Mouse (Mus musculus) mature B cell (primary cell): ENCODE data around the gene Arid5b.

Experiments used
- in situ Hi-C: fragments of 300-500 bp; cut with MboI; formaldehyde crosslinking; loops from 2 replicates; pipeline ENCODE4 v1.14.3; 2019

Gene Arid5b

DNA sequence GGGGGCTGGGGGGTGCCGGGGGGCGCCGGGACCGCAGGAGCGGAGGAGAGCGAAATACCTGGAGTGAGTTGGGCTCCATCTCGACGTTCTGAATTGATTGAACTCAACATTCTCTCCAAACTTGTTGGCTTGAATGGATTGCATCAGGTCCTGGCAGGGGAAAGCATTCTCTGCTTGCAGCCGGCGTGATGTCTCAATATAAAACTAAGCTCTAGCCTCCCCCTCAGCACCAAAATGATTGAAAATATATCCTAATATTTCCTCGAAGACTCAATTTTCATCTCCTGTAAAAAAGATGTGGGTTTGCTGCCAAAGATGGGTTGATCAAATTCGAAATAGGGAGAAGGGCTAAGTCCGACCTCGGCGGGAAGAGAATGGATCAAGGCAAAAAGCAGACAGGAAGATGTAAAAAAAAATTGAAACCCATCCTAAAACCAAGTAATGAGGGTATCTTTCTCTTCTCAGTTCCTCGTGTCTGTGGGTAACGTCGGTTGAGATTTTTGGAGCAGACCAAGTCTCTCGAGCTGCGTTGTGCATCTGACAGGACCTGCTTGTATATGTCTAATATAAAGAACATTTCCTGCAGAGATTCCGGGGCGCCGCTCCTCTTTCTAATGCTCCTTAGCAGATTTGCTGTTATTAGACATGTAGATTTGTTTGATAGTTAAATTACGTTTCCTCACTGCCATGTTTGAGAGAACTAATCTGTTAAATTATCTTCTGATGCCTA is at the start of gene Arid5b:
Gene Arid5b, minus strand, starts transcription at position 109 of the 730 bp plus-strand sequence.
- in situ Hi-C loops, result no loop called here

DNA sequence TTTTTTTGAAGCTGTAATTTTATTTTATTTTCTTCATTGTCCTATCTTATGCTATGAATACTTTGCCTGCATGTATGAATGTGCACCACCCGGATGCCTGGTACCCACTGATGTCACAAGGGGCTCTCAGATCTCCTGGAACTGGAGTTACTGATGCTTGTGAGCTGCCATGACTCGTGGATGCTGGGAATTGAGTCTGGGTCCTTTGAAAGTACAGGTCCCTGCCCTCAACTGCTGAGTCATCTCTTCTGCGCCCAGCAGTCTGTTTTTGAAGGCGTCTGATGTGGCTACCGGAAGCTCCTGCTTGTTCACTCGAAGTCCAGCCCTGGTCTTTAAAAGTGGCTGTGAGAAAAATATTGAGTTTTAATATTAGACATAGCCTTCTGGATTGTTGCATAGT is 46.8 kb upstream of the Arid5b start:
- in situ Hi-C loops, result no loop called here

DNA sequence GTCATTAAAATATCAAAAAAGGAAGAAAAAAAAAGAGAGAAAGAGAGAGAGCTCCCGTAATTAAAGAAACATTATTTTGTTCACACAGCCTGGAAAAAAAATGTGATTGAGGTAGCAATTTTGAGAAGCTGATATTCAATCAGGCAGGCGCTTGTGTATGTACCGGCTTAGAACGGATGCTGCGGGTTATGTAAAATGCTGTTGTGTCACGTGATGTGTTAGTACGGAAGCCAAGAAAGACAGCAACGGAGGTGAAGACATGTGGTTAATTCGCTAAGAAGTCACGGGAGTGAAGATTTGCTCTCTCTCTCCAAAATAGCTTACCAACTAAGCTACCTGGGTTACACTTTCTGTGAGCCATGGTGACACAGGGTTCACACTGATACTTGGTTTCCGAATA is 45.5 kb upstream of the Arid5b start:
- in situ Hi-C loops, result no loop called here

DNA sequence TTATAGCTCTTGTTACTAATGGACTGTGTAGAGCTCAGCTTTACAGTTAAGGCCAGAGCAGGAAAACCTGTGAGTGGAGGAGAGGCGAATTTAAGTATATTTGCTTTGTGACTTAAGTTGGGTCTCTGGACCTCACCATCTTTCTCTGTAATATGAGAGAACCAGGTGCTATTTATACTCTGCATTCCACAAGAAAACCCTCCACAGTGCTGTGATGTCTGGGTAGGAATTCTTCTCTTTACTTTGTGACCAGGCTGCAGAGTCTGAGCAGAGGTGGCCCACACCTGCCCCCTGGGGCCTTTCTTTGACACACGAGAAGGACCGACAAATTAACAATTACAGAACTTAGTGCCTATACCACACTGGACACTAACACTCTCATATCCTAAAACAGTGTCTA is 44.6 kb upstream of the Arid5b start:
- in situ Hi-C loops, result no loop called here

DNA sequence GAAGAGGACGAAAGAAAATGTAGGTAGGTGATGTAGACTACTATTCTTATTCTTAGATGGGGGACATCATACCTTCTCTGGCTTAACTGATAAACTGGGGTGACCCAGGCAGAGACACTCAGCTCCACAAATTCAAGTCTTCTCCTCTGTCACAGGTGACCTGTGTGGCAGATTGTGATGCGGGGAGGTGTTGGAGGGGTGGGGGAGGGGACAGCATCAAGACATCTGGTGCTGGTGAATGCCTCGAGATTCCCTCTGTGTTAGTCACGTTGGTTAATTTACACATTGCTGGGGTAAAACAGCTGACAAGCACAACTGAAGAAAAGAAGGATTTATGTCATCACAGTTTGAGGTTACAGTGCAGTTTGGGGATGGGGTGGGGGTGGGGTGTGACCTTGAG is 42.4 kb upstream of the Arid5b start:
- in situ Hi-C loops, result no loop called here

DNA sequence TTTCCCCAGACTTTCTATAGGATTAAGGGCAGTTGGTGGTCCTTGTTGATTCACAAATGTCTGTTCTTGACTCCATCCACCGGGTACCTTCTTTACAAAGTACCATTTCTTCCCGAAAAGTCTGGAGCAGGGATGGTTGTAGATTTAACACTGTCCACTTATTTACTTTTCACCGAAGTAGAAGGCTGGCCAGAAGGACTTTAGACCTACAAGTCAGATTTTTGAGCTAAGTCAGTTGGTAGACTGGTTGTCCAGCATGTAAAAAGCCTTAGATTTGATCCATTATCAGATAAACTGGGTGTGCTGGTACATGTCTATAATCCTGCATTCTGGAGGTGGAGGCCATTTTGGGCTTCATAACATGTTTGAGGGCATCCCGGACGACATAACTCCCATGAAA is 42.0 kb upstream of the Arid5b start:
- in situ Hi-C loops, result no loop called here

DNA sequence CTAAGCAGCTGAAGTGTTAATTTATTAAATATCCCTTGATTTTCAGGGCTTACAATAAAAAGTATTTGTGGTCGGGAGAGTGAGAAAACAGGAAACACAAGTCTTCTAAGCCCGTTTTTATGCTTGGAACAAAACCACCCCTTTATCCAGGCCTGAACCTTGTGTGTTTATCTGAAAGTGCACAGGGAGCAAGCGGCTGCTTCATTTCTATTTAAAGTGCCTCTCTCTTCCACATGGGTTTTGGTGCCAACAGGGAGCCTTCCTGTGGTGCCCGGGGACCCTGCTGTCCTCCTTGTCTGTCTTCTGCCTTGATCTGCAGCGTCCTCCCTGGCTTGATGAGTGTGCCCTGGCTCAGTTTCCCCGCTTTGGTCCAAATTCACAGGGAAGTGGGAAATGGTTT is 40.9 kb upstream of the Arid5b start:
- in situ Hi-C loops, result no loop called here

DNA sequence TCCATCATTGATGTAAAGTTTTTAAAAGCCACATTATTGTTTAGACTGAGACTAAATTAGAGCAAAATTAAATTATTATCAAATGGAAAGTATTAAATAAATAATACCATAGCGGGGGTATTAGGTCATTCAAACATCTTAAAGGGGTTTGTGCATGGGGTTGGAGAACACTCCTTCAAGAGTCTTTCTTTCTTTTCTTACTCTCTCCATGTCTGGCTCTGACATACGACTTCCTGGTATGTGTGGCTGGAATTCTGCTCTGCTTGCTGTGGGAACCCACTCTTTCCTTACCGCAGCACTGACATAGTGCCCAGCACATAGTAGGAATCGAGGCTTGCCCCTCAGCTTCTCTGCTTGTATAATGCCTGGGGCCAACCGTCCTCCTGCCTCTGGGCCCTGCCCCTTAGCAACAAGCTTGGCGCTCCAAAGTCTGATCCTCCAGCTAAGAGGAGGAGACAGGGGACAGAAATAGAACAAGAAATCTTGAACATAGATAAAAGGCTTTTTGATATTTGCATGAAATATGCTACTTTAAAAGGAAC is 40.0 kb upstream of the Arid5b start:
- in situ Hi-C loops, result no loop called here

DNA sequence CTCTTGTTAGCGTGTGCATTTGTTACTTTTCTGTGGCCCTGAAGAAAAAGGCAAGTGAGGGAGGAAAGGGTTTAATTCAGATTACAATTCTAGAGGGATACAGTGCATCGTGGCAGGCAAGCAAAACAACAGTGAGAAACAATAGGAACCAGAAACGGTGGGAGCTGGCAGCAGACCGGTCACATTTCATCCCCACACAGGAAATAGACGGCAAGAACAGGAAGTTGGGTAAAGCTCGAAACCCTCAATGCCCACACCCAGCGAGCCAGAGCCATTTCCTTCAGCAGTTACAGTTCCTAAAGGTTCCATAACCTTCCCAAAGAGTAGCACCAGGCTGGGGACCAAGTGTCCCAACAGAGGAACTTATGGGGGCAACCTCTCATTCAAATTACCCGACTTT is 34.2 kb upstream of the Arid5b start:
- in situ Hi-C loops, result no loop called here

DNA sequence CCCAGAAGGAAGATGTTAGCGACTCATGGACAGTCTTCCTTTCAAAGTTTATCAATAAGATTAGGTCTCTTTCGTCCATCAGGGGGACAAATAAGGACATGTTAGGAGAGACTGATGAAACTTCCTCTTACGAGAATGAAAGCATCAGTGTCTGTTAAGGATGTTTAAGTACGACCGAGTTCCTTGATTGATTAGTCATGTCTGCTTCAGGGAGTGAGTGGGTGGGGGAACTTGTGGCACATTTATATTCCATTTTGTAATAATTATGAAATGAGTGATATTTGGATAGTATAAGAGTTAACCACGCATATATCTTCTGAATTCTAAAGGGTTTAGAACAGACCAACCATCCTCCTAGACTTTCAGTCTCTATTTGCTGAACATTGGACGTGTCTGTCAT is 22.5 kb upstream of the Arid5b start:
- in situ Hi-C loops, result no loop called here

DNA sequence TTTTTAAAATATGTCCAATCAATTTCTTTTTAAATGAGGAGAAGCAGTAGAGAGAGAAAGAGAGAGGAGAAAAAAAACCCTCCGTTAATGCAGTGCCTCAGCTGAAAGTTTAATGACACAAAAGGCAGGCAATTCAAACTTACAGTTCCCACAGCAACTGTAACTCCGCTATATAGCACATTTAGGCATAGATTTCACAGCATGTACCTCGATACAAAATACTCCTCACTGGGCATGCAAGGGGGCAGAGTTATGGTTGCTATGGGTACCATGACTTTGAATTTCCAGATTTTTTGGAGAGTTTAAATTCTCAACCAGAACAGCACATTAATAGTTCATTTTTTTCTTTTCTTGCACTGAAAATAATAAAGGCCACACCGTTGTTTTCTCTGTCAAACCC is 10.9 kb upstream of the Arid5b start:
- in situ Hi-C loops, result no loop called here

DNA sequence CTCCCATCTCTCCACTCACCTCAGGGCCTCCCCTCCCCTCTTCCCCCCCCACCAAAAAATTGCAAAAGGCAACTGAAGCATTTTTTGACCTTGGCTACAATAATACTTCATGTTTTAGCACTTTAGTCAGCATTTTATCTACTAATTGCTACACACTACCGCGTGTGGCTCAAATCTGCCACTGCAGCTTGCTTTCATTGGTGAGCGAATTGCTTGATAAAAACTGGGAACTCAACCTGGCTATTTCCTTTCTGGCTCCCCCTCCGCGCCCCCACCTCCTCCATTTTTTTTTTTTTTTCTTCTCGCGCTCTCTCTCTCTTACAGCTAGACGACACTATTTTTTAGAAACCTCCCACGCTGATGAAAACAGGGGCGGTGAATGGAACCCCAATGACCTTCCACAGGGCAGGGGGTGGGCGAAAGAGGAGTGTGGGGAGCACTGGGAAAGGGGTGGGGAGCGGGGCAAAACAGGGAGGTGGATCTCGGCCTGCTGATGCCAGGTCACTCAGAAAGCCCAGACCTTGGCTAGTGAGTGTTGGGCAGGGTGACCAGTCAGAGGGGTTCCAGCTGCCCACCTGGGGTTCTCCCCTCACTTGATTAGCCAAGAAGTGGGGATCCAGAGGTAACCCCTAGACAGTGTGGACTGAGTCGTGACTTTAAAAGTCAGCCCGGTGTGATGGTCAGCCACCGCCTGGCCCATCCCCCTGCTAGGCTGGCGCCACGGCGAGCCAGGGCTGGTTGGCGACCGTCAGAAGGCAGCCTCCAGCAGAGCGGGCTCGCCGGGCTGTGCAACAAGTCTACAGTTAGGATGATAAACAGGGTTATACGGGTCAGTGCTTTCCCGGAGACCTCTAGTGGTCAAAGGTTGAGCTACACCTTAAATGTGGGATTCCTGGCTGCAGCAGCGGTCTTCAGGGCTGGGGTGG is 4.2 kb upstream of the Arid5b start:
- in situ Hi-C loops, result no loop called here

DNA sequence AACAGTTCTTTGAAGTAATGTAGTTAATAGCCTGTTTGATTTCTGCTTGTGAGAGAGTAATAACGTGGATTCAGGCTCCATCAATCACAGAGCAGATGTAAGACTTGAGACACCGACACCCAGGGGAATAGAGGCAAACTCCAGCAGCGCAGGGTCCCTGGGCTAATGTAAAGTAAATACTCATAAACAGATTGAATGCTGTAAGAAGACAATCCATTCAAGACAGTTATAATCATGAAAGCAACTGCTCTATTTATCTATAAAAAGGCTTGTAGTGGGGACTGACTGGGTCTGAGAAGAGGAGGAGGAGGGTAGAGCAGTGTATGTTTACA is 3.2 kb upstream of the Arid5b start:
- in situ Hi-C loops, result no loop called here

DNA sequence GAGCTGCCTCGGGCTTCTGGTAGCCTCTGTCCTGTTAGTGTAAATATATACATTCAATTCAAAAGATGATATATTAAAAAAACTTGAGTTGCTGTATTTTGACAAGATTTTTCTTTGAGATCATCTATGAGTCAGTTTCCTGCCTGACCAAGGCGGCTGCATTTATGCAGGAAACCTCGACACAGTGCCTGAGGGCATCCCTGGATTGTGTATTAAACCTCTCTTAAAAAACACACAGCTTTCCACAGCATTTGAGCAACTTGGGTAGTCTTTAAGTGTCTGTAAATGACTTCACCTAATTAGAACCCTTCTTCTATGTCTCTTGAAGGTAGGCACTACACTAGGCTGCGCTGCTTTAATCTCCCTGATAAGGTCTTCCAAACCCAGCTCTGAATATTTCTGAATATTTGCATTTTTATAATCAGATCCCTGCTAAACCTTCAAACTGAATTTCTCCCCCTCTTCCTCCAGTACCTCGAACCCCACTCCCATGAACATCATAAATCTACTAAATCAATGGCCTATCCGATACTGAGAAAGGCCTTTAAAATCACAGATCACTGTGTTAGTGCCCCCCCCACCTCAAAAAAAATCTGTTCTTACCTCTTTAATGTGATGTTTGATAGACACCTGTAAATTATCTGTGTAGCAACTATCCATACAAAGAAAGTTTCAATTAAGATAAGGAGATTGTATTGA is 2.7 kb upstream of the Arid5b start:
- in situ Hi-C loops, result no loop called here

DNA sequence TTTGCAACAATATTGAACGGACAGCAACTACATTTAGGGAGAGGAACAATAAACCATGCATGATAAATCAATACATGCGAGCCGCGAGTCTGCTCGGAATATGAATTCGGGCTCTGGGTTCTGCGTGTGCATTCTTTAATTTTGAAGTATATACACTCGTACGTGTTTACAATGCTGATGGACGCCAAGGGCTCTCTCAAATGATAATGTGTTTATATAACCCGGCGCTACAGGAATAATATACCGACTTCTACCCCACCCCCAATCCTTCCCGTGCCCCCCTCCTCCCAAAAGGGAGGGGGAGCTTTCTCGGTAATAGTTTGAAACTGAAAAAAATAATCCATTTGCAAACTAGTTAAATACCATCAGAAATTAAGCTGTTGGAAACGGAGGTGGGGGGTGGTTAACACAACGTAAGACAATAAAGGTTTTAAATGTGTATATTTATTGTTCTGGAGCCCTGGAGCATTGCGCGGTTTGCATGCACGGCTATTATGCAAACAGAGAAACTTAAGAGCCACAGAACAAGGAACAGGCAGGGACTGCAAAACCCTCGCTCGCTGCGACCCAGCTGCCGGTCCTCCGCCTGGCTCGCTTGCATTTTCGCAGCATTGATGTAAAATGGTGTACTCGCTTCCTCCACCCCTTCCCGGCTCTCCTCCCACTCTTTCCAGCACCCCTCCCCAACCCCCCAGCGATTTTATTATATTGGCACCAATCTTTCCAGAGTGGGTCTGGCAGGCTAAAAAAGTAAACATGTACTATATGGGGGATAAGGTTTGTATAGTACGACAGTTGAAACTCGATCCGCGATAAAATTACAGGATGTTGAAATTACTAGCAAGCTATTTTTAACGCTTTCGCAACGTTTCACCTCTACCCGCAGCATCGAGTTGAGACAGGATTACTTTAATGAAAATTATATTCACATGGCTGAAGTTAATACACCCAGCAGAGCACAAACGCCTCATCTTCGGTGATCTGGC is 1.3 kb upstream of the Arid5b start:
- in situ Hi-C loops, result no loop called here

DNA sequence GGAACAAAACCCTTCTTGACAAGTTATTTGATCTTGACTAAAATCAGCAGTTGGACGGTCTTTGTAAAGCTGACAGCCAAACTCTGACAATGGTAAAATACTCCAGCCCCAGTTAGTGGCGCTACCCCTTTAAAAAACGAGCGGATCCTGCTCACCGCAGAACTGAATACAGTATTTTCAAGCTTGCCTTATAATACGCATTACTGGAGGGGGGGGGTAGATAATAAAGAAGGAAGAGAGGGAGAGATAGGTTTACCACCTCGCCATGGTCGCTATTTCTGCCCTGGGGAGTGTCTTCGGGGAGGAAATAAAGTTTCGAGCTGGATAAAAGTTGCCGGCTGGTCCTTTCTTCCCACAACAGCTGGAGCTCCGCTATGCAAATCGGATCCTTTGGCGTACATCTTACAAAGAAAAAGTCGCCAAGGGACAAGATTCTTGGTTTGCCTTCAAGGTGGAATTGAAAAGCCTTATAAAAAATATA is 829 bp downstream of the Arid5b start:
- in situ Hi-C loops, result no loop called here

DNA sequence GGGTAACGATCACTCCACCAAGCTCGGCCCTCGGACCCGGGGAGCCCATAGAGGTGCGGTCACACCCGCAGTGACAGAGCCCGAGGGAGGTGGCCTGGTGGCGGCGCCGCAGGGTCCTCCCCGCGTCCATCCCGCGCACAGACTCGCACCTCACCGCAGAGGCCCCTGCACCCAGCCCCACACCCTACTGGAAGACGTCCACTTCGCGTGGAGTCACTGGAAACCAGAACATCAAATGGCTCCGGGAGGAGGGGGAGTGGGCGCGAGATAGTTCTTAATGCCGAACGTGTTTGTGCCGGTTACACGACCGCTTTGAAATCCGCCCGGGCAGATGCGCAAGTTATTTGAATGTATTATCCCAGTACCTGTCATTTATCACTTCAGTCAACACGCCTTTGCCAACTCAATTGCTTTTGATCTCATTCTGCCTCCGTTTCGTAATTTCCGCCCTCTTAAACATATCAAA is 1.5 kb downstream of the Arid5b start:
- in situ Hi-C loops, result no loop called here

DNA sequence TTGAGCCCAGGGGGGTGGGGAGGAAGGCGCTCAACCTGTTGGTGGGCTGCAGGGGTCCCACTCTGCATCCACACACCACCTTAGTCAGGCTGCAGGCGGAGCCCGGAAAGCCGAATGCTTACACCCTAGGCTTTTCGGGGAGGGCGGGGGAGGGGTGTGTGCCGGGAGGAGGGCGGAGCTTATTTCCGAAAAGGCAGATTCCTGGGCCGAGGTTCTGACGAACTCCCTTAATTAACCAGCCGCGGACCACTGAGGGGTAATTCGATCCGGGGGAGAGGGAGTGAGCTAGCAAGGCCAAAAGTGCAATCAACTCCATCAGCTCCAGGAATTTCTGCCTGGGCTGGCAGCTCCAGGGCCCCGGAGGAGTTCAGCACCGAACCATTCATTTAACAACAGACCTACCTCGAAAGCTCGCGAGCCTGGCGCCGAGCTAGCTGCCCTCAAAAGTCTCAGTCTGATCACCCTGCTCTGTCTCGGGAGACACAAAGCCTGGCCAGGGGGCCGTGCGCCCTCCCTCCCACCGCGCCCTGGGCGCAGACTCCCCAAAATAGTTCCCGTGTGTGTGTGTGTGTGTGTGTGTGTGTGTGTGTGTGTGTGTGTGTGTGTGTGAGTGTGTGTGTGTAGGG is 2.1 kb downstream of the Arid5b start:
- in situ Hi-C loops, result no loop called here

DNA sequence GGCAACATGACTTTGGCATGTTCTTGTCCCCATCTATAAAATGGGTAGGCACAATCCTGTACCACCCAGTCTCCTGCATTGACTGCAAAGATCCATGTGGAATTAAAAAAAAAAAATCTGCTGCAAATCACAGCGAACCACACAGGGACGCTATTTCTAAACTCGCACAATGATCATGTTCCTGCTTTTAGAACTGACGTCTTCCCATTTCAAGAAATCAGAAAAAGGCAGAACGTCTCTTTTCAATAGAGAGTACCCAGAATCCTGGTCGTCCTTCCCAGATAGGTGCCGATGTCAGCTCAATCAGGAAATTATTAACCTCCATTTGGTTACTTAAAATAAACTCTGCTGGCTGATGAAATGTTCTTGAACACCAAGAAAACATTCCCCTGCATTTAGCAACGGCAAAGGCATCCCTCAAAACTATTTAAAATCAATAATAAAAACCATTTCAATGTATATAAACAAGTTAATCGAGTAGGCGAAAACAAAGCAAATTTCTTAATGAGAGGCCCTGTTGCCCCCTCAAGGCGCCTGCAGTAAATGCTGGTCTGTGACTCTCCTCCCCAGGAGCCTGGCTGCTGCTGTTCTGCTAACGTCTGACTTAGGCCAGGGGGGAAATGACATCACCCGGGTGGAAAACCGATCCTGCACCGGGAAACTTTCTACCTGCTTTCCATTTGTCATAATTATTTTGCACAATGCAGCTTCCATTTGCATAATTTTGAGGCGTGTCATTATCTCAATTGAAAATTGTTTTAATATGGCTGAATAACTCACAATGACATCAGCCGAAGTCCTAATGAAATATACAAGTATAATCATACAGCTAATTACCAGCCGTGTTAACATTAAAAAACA is 3.4 kb downstream of the Arid5b start:
- in situ Hi-C loops, result no loop called here

DNA sequence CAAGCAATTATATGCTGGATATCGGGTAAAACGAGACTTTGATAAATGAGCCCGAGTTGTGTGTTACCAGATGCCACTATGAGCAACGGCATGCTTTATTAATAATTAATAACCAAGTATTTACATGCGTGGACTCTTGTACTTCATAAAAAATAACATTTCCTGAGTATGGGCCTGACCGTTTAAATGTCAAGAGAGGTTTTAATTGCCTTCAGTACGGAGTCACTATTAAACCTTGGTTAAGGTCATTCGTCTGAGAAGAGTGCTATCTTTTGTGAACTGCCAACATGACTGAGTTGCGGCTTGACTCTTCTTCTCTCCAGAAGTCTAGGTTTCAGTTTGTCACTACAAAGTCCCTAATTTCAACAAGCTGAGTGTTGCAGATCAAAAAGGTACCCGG is 8.8 kb downstream of the Arid5b start:
- in situ Hi-C loops, result no loop called here
